Mouse (Mus musculus) brain, embryonic 18.5 days (tissue): ENCODE data around the gene Cenpx.
"Not testable (repeated sequence)": the region's sequence is repeated elsewhere in the genome, so short reads cannot be mapped to it uniquely, and the experiment has no call there.

ENCODE experiments used
- DNase-seq: peaks from one replicate; pipeline ENCODE4 v3.0.0-alpha.2; 2012; ENCODE audit warnings: low read depth, low spot score

Cenpx gene

GRCm38 (mm10) chr11:120703696-120704454, 9.7 kb downstream of the Cenpx start:
- DNase-seq = no peak

GRCm38 (mm10) chr11:120697741-120698140, 15.8 kb downstream of the Cenpx start:
- DNase-seq = no peak

- no peak for DNase-seq
These were observed 17.0 kb downstream of the Cenpx start for GRCm38 (mm10) chr11:120696568-120696967.

GRCm38 (mm10) chr11:120695641-120696040, 17.9 kb downstream of the Cenpx start:
- DNase-seq = no peak

GRCm38 (mm10) chr11:120695184-120695583, 18.4 kb downstream of the Cenpx start:
- DNase-seq = no peak

- DNase-seq = no peak
These were observed 20.1 kb downstream of the Cenpx start for GRCm38 (mm10) chr11:120693461-120693860.

- no peak for DNase-seq
These were observed 21.0 kb downstream of the Cenpx start for GRCm38 (mm10) chr11:120692471-120693011.

GRCm38 (mm10) chr11:120689365-120689764, 24.2 kb downstream of the Cenpx start:
- DNase-seq = no peak

GRCm38 (mm10) chr11:120686650-120687272, 26.8 kb downstream of the Cenpx start:
- DNase-seq = no peak

- no peak for DNase-seq
These were observed 28.9 kb downstream of the Cenpx start for GRCm38 (mm10) chr11:120684660-120685059.

GRCm38 (mm10) chr11:120684086-120684485, 29.5 kb downstream of the Cenpx start:
- no peak for DNase-seq

GRCm38 (mm10) chr11:120683536-120683935, 30.0 kb downstream of the Cenpx start:
- DNase-seq = no peak

GRCm38 (mm10) chr11:120682683-120683082, 30.9 kb downstream of the Cenpx start:
- DNase-seq = no peak

GRCm38 (mm10) chr11:120679909-120680308, 33.6 kb downstream of the Cenpx start:
- DNase-seq = no peak

- no peak for DNase-seq
These were observed 36.6 kb downstream of the Cenpx start for GRCm38 (mm10) chr11:120676951-120677350.

- not testable (repeated sequence) for DNase-seq
These were observed 37.7 kb downstream of the Cenpx start for GRCm38 (mm10) chr11:120675875-120676274.

GRCm38 (mm10) chr11:120673594-120674122, 39.9 kb downstream of the Cenpx start:
- DNase-seq = no peak

GRCm38 (mm10) chr11:120672687-120673593, 40.6 kb downstream of the Cenpx start, which contains the start of gene Aspscr1:
Aspscr1 (plus strand) TSS chr11:120672973.
- DNase-seq = peak; percentile 85

- no peak for DNase-seq
These were observed 46.9 kb downstream of the Cenpx start for GRCm38 (mm10) chr11:120666617-120667016.

GRCm38 (mm10) chr11:120665406-120665805, 48.1 kb downstream of the Cenpx start:
- DNase-seq = no peak

- no peak for DNase-seq
These were observed 49.8 kb downstream of the Cenpx start for GRCm38 (mm10) chr11:120663714-120664113.
